Mouse (Mus musculus) left cerebral cortex, postnatal 25 days (tissue): ENCODE results near the gene Rassf1. TPM values are rescaled to one million over a fixed set of nuclear protein-coding genes. Genes with fewer than 3 reads are reported as not detected.

Experiments
- DNase-seq, 2 experiments: peaks; one replicate each; pipeline ENCODE4 v3.0.0; 2022; ENCODE audit warnings: low spot score in 2 of 2, mixed read lengths in 1 of 2
- intact Hi-C: fragments of 180-260 bp; cut with DNase I; formaldehyde crosslinking; loops from one replicate; pipeline ENCODE4 v1.15.1; 2025
- total RNA-seq, 2 experiments: library from RNA; stranded (reverse); gene quantifications; 2 replicates each; pipeline ENCODE4 v1.2.3; 2021

The Rassf1 gene
- total RNA-seq, 2 experiments from 2014 or later = 14.3 to 17.4 TPM

- intact Hi-C loops = loop anchor here (10.0 kb wide), 1 partner anchor 654 kb away; the partner anchor contains the start of gene Rbm15b
Observed at GRCm38 (mm10) chr9:107538711-107539110, 12.6 kb upstream of the Rassf1 start.

DNA sequence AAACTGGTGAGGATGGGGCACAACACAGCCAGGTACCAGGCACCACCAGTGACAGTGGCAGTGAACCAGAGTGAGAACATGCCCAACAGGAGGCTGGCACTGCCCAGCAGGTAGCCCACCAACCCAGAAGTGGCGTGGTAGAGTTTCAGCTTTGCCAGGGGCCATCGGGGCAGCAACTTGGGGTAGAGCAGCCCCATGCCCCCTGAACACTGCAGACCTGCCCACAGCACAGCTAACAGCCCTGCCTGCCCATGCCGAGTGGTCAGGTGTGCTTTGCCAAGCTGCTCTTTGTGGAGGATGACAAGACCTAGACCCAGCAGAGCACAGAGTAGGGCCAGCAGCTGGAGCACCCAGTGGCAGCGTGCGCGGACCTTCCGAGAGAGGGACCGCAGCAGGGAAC is 11.4 kb upstream of the Rassf1 start:
- intact Hi-C loops = loop anchor here (10.0 kb wide), 1 partner anchor 655 kb away; the partner anchor contains the start of gene Rbm15b
- no peak for DNase-seq

More at GRCm38 (mm10) chr9:107538711-107539110, 12.6 kb upstream of the Rassf1 start:
- no peak for DNase-seq

GRCm38 (mm10) chr9:107540420-107540819 is 10.9 kb upstream of the Rassf1 start:
- no peak for DNase-seq
- intact Hi-C loops = no loop called here

DNA sequence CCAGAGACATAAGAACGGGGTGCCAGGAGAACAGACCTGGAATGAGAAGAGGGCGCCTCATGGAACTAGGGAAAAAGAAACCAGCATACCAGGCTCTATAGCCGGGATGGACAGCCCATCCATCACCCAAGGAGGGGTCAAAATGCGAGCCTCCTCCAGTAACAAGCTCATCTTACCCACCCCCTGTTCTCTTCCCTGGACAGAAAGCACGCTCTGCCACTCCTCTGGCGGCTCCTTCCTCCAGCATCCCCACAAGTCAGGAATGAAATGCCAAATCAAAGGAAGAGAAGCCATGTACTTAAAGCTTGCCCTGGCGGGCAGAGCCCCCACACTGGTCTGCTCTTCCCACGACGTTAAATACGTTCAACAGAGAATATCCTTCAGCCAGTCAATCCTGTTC is 10.3 kb upstream of the Rassf1 start:
- no peak for DNase-seq
- intact Hi-C loops = no loop called here

DNA sequence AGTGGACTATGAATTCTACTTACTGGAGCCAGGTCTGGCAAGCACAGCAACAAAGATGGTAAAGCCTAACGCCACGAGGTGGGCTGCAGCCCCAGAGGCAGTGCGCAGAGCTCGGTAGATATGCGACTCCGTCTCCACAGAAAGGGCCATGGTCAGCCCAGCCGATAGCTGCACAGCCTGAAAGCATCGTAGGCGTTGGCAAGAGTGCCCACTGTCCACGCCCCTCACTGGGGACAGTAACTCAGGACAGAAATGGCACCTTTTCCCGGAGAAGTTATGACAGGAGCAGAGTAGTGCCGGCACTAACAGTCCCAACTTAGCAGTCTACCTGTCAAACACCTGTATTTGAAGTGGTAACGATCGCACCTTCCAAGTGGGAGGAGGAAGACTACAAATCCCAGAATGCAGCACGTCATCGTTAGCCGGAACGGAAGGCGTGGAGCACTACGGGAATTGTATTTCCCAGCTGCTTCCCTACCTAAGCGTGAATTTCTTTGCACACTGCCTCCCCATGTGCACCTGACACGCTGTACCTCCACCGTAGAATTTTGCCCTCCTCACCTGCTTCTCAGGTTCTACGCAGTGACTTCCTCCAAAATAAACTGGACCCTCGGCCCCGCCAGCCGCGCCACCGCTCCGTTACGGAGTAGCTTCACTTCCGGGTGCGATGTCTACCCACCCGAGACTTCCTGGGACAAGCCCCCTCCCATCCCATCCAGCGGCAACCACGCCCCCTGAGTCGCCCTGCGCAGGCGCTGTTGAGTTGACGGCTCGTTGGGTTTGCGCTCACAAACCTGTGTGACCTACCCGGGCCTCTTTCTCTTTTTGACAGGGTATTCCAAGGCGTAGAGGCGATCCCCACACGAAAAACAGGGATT is 9.6 kb upstream of the Rassf1 start, which contains the start of the genes Cyb561d2 and Nprl2:
Gene Cyb561d2, minus strand, starts transcription at position 720 of the 878 bp plus-strand sequence.
Gene Nprl2, plus strand, starts transcription at position 753 of the 878 bp plus-strand sequence.
- intact Hi-C loops = no loop called here

DNA sequence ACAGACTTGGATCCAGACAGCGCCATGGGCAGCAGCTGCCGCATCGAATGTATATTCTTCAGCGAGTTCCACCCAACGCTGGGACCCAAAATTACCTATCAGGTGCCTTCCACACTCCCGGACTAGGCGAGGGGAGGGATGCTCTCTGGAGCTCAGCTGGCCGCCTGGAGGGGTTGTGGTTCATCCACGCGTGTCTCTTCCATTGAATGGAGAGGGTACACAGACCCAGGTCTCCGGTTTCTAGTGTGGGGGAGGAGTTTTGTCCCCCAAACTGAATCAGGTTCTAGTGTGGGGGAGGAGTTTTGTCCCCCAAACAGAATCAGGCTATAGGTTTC is 9.0 kb upstream of the Rassf1 start:
- intact Hi-C loops = no loop called here

More for the DNA sequence above, 9.6 kb upstream of the Rassf1 start, which contains the start of the genes Cyb561d2 and Nprl2:
- peak; percentile 93 to 97 for DNase-seq

GRCm38 (mm10) chr9:107542721-107543120 is 8.6 kb upstream of the Rassf1 start:
- DNase-seq = no peak
- intact Hi-C loops = no loop called here

More for the DNA sequence above, 9.0 kb upstream of the Rassf1 start:
- no peak for DNase-seq

- DNase-seq = no peak
- intact Hi-C loops = no loop called here
Observed at GRCm38 (mm10) chr9:107543299-107543698, 8.1 kb upstream of the Rassf1 start.

GRCm38 (mm10) chr9:107544196-107544700 is 7.1 kb upstream of the Rassf1 start:
- DNase-seq = no peak
- intact Hi-C loops = no loop called here

GRCm38 (mm10) chr9:107544729-107545128 is 6.6 kb upstream of the Rassf1 start:
- intact Hi-C loops = no loop called here
- DNase-seq = no peak

DNA sequence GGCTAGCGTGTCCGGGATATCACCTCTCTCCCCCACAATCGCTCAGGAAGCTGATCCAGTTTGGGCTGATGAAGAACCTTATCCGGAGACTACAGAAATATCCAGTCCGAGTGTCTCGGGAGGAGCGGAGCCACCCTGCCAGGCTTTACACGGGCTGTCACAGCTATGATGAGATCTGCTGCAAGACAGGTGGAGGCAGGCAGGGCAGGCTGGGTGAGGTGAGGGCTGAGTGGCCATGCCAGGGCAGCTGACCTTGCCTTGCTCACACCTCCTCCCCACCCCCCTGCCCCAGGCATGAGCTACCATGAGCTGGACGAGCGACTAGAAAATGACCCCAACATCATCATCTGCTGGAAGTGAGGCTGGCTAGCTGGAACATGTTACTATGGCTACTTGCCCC is 6.2 kb upstream of the Rassf1 start:
- intact Hi-C loops = no loop called here
- DNase-seq = no peak

- DNase-seq = peak; percentile 63 to 74
- intact Hi-C loops = no loop called here
Observed at GRCm38 (mm10) chr9:107545602-107546001, 5.8 kb upstream of the Rassf1 start.

GRCm38 (mm10) chr9:107547026-107547425 is 4.3 kb upstream of the Rassf1 start, which contains the start of gene Zmynd10:
Zmynd10 (plus strand) TSS chr9:107547298.
- intact Hi-C loops = no loop called here
- DNase-seq = peak; percentile 88 to 92

DNA sequence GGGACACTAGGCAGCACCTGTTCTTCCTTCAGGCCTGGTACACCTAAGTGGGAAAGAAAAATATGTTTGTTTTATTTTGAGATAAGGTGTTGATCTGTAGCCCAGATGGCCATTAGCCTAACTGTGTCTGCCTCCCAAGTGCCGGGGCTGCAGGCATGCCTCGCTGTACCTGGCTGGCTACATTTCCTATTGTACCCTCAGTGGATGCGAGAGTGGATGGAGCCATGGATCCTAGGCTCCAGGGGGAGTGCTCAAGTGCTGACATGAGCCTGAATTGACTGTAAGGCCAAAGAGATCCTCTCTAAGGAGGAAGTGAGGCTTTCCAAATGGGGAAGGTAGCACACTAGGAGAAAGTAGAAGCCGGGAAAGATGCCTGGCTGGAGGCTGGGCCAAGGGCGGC is 3.4 kb upstream of the Rassf1 start:
- intact Hi-C loops = no loop called here
- no peak for DNase-seq

DNA sequence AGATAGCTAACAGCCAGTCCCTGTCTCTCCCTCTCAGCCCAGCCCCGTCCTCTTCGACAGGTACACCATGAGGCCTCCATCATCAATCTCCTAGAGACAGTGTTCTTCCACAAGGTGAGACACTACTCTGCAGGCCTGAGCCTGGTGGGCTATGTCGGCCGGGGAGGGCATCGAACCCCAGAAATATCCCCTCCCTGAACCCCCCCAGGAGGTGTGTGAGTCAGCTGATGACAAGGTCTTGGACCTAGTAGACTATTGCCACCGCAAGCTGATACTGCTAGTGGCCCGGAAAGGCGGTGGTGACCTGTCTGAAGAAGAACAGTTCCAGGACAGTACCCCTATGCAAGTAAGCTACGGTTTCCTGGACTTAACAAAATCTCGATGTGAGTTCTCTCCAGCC is 2.5 kb upstream of the Rassf1 start:
- intact Hi-C loops = no loop called here
- DNase-seq = no peak

GRCm38 (mm10) chr9:107549297-107550074 is 1.9 kb upstream of the Rassf1 start:
- DNase-seq = no peak
- intact Hi-C loops = no loop called here

GRCm38 (mm10) chr9:107550491-107551116 is 751 bp upstream of the Rassf1 start:
- intact Hi-C loops = no loop called here

GRCm38 (mm10) chr9:107551890-107552355 is 568 bp downstream of the Rassf1 start:
- intact Hi-C loops = no loop called here

More at GRCm38 (mm10) chr9:107550491-107551116, 751 bp upstream of the Rassf1 start:
- DNase-seq = no peak

GRCm38 (mm10) chr9:107552690-107553393 is 1.5 kb downstream of the Rassf1 start:
- intact Hi-C loops = no loop called here
- DNase-seq = no peak

More at GRCm38 (mm10) chr9:107551890-107552355, 568 bp downstream of the Rassf1 start:
- DNase-seq = no peak
